Mouse (Mus musculus) CH12.LX (cell line): ENCODE data around the gene Slc7a6.

Experiments used
- CTCF ChIP-seq, 2 experiments: IDR thresholded peaks in 1 of 2; conservative IDR thresholded peaks in 1 of 2; 2 replicates each; pipeline ENCODE4 v1.5.1; 2011 to 2012; ENCODE audit warnings: low read depth in 2 of 2, low read length in 2 of 2, improper control_type of control experiment in 1 of 2, inconsistent platforms in 1 of 2, mild to moderate bottlenecking in 1 of 2, moderate library complexity in 1 of 2
- POLR2A ChIP-seq: IDR thresholded peaks from 2 replicates; pipeline ENCODE4 v1.6.1; 2011; ENCODE audit warnings: low read depth, mild to moderate bottlenecking, improper control_type of control experiment, low read length
- RCOR1 ChIP-seq: conservative IDR thresholded peaks from 2 replicates; pipeline ENCODE4 v1.6.1; 2012; ENCODE audit warnings: low read depth, mild to moderate bottlenecking, inconsistent platforms, low read length, improper control_type of control experiment
- ZNF384 ChIP-seq: IDR thresholded peaks from 2 replicates; pipeline ENCODE4 v1.6.1; 2012; ENCODE audit warnings: low read depth, low read length, improper control_type of control experiment, inconsistent platforms

DNA sequence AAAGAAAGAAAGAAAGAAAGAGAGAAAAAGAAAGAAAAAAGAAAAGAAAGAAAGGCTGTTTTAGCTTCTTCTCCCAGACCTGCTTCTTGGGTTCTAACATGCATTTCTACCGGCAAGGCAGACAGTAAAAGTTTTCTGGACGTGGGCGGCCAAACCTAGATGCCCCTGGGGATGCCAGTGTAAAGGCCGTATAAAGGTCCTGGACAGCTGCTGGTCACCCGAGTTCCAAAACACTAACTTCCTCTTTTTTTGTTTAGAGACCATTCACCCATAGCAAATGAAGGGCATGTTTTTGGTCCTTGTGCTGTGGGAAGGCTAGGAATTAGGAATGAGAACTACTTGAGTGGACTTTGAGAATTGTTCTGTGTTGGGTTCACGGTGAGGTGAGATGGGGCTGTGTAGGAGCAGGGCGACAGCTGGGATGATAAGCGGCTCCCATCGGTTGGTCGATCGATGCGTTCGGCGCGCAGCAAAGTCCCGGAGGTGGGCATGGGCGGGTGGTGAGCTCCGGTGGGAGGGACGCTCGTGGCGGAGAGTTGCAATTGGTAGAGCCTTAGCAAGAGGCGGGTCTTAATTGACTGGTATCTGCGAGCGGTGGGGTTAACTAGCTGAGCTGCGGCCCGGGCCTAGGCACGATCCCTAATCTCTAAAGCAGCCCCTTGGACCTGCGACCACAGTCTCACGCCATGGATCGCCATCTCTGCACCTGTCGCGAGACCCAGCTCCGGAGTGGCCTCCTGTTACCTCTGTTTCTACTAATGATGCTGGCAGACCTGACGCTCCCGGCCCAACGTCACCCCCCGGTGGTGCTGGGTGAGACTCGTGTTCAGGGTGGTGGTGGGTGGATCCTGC, 18.6 kb upstream of the Slc7a6 start, which contains the start of gene Pla2g15:
- TF ChIP-seq RCOR1 (no peak), POLR2A (peak; percentile 64; the same call in 1 of the 2 replicates), CTCF (conservative IDR thresholded peaks at IDR 0.05 in 1 of 2, IDR thresholded peaks at IDR 0.05 in 1 of 2; ENCODE audit: low read depth in 2 of 2, low read length in 2 of 2) (no peak), ZNF384 (no peak)
